Mouse (Mus musculus) midbrain, embryonic 13.5 days (tissue): ENCODE measurements at regions not wholly inside any gene's neighbourhood (a gene's known extent, or its start where the extent isn't known, plus 50 kb on each side); places are given as distances from the start of the nearest gene placed in this dataset.
"Not testable (repeated sequence)": the region's sequence is repeated elsewhere in the genome, so short reads cannot be mapped to it uniquely, and the experiment has no call there.

Experiments
- ATAC-seq: fragments of 200-750 bp; cut with Nextera tagmentation; 2 replicates; pipeline ENCODE4 v1.8.0; 2017; ENCODE audit warnings: mild to moderate bottlenecking, moderate TSS enrichment, moderate library complexity
- H3K27ac ChIP-seq: fragments of 300-500 bp; sonication (generic); 2 replicates; pipeline ENCODE4 v1.5.1; 2015; ENCODE audit warnings: inconsistent platforms, mild to moderate bottlenecking, moderate library complexity
- H3K27me3 ChIP-seq: fragments of 300-500 bp; sonication (generic); 2 replicates; pipeline ENCODE4 v1.6.1; 2015; ENCODE audit warnings: mild to moderate bottlenecking, inconsistent platforms
- H3K36me3 ChIP-seq: fragments of 300-500 bp; sonication (generic); 2 replicates; pipeline ENCODE4 v1.6.1; 2015; ENCODE audit warnings: mild to moderate bottlenecking, inconsistent platforms
- H3K4me1 ChIP-seq: fragments of 300-500 bp; sonication (generic); replicated peaks from 2 replicates; pipeline ENCODE4 v1.6.1; 2015; ENCODE audit warnings: inconsistent platforms
- H3K4me2 ChIP-seq: fragments of 300-500 bp; sonication (generic); replicated peaks from 2 replicates; pipeline ENCODE4 v1.6.1; 2015; ENCODE audit warnings: moderate library complexity, mild to moderate bottlenecking, inconsistent platforms
- H3K4me3 ChIP-seq: fragments of 300-500 bp; sonication (generic); replicated peaks from 2 replicates; pipeline ENCODE4 v1.5.1; 2015; ENCODE audit warnings: mild to moderate bottlenecking, inconsistent platforms
- H3K9ac ChIP-seq: fragments of 300-500 bp; sonication (generic); replicated peaks from 2 replicates; pipeline ENCODE4 v1.6.1; 2015; ENCODE audit warnings: mild to moderate bottlenecking, inconsistent platforms
- H3K9me3 ChIP-seq: fragments of 300-500 bp; sonication (generic); 2 replicates; pipeline ENCODE4 v1.6.1; 2016; ENCODE audit warnings: mild to moderate bottlenecking, inconsistent platforms
- WGBS: fragments of 180-500 bp; shearing (Covaris S2); methylation state at CpG from one replicate; pipeline ENCODE4 v1.1.7; 2015; 5-methylcytosine and 5-hydroxymethylcytosine counted together

DNA sequence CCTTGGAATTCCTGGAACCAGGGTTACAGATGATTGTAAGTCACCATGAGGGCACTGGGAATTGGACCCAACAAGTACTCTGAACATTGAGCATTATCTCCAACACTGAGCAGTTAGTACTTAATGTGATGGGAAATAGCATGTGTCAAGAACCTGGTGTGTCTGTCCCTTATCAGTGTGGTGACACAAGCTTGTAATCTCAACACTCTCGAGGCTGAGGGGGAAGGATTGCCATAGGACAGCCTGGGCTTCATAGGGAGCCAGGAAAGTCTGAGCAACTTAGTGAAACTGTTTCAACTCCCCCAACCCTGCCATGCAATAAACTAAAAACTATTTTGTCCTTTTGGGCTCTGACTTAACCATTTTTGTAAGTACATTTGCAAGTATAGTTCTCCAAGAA, 100.0 kb downstream of the Wdr20rt start:
- Histone ChIP-seq H3K36me3 (no peaks in the 10 kb centered on the region), H3K9me3 (no peaks in the 10 kb centered on the region), H3K4me2 (no peak overlapping the region), H3K27ac (no peak overlapping the region), H3K4me3 (no peak overlapping the region), H3K4me1 (no peaks in the 10 kb centered on the region), H3K27me3 (no peaks in the 10 kb centered on the region), H3K9ac (no peak overlapping the region)
- no peak for ATAC-seq
- 74% methylated on average over 1 of the region's 1 CpGs for WGBS

DNA sequence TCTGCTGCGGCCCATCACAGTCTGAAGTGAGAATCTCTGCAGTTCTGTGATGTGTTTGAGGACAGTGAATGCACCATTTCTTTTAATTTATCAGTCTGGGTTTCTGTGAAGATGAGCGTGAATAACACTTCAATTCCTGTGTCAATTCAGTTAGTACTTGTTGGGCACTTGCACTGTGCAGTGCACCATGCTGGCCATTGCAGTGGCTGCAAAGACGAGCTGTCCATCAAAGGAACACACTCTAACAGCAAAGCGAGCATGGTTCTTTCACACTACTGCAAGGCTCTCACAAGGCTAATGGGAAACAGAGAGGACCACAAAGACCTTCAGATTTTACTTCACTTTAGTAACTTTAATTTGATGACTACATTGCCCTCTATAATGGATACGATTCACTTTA, 103.2 kb downstream of the Wdr20rt start:
- Histone ChIP-seq H3K4me2 (no peak overlapping the region), H3K4me1 (no peaks in the 10 kb centered on the region), H3K27ac (no peak overlapping the region), H3K27me3 (no peaks in the 10 kb centered on the region), H3K9ac (no peak overlapping the region), H3K9me3 (no peaks in the 10 kb centered on the region), H3K36me3 (no peaks in the 10 kb centered on the region), H3K4me3 (no peak overlapping the region)
- no peak for ATAC-seq
- 81% methylated on average over 5 of the region's 5 CpGs for WGBS

DNA sequence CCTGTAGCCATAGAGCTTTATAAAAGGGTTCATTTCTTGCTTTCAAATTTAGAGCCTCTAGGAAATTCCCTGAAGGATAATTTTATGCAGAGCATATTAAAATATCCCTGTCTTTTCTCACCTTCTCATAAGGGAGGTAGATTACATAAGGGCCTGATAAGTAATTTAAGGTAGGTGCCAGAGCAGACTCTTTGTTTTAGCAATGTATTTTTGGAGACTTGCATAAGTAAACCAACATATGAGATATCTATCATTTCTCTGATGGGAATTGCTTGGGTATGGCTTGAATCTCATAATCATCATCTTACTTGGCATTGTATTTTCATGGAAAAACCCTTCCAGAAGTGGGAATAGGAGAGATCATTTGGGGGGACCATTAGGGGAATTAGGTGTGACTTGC, 104.4 kb downstream of the Wdr20rt start:
- Histone ChIP-seq H3K9me3 (no peaks in the 10 kb centered on the region), H3K9ac (no peak overlapping the region), H3K4me1 (no peaks in the 10 kb centered on the region), H3K27me3 (no peaks in the 10 kb centered on the region), H3K27ac (no peak overlapping the region), H3K4me3 (no peak overlapping the region), H3K4me2 (no peak overlapping the region), H3K36me3 (no peaks in the 10 kb centered on the region)
- ATAC-seq, result no peak

- WGBS, result 63% methylated on average over 2 of the region's 2 CpGs
- no peak overlapping the region for H3K9ac ChIP-seq
Measured at GRCm38 (mm10) chr12:65340009-65340408, 114.7 kb downstream of the Wdr20rt start.

GRCm38 (mm10) chr12:65347251-65347650, 121.9 kb downstream of the Wdr20rt start:
- ATAC-seq, result no peak
- H3K4me1 ChIP-seq, result peaks cover 6% of the 10 kb centered on the region
- no peaks in the 10 kb centered on the region for H3K36me3 ChIP-seq
- H3K4me2 ChIP-seq, result no peak overlapping the region
- 51% methylated on average over 1 of the region's 1 CpGs for WGBS
- no peaks in the 10 kb centered on the region for H3K27me3 ChIP-seq
- H3K9ac ChIP-seq, result no peak overlapping the region
- H3K4me3 ChIP-seq, result no peak overlapping the region
- H3K27ac ChIP-seq, result no peak overlapping the region
- no peaks in the 10 kb centered on the region for H3K9me3 ChIP-seq

More at GRCm38 (mm10) chr12:65340009-65340408, 114.7 kb downstream of the Wdr20rt start:
- Histone ChIP-seq H3K4me2 (no peak overlapping the region), H3K36me3 (no peaks in the 10 kb centered on the region), H3K4me1 (no peaks in the 10 kb centered on the region), H3K27me3 (no peaks in the 10 kb centered on the region), H3K4me3 (no peak overlapping the region), H3K9me3 (no peaks in the 10 kb centered on the region), H3K27ac (no peak overlapping the region)
- ATAC-seq, result no peak

- WGBS, result 67% methylated on average over 4 of the region's 4 CpGs
- H3K9me3 ChIP-seq, result no peaks in the 10 kb centered on the region
- H3K9ac ChIP-seq, result no peak overlapping the region
- peaks cover 6% of the 10 kb centered on the region for H3K4me1 ChIP-seq
- H3K4me3 ChIP-seq, result no peak overlapping the region
- H3K27ac ChIP-seq, result no peak overlapping the region
- H3K27me3 ChIP-seq, result no peaks in the 10 kb centered on the region
- no peaks in the 10 kb centered on the region for H3K36me3 ChIP-seq
- H3K4me2 ChIP-seq, result no peak overlapping the region
- ATAC-seq, result peak; percentile 48; the same call in 1 of the 2 replicates
Measured at GRCm38 (mm10) chr12:65349535-65349934, 124.2 kb downstream of the Wdr20rt start.

DNA sequence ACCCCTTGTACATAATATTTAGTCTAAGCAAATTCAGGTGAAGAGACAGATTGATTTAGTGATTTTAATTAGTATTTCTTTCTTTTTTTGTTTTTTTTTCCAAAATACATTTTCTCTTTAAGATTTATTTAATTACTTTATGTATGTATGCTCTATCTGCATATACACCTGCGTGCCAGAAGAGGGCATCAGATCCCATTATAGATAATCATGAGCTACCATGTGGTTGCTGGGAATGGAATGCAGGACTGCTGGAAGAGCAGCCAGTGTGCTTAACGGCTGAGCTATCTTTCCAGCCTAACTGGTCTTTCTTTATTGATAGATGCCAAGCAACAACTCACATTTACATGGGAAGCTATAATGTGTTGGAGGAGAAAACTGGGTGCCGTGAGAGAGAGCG, 138.9 kb downstream of the Wdr20rt start:
- H3K9ac ChIP-seq, result no peak overlapping the region
- 65% methylated on average over 4 of the region's 4 CpGs for WGBS

DNA sequence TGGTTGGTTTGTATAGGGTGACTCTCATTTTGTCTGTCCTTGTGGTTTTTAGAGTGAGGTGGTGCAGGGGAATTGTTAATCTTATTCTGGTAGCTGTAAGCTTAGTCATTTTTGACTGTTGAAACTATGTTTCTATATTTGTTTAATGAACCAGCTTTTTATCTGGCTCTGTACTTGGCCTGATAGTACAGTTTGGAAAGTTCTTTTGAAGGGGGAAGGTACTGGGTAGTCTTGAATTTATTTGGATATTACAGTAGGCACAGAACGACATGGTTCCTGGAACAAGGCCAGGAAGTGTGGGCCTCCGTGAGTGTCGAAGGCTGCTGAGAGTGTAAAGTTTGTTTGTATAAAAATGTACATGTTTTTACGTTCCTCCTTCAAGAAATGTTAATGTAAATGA, 142.0 kb downstream of the Wdr20rt start:
- Histone ChIP-seq H3K9me3 (no peaks in the 10 kb centered on the region), H3K4me2 (no peak overlapping the region), H3K27ac (no peak overlapping the region), H3K4me1 (no peaks in the 10 kb centered on the region), H3K9ac (no peak overlapping the region), H3K27me3 (no peaks in the 10 kb centered on the region), H3K36me3 (no peaks in the 10 kb centered on the region), H3K4me3 (no peak overlapping the region)
- WGBS, result 81% methylated on average over 4 of the region's 4 CpGs
- no peak for ATAC-seq

More for the DNA sequence above, 138.9 kb downstream of the Wdr20rt start:
- H3K4me3 ChIP-seq, result no peak overlapping the region
- H3K36me3 ChIP-seq, result no peaks in the 10 kb centered on the region
- no peak overlapping the region for H3K27ac ChIP-seq
- H3K4me2 ChIP-seq, result no peak overlapping the region
- no peaks in the 10 kb centered on the region for H3K9me3 ChIP-seq
- no peaks in the 10 kb centered on the region for H3K4me1 ChIP-seq
- ATAC-seq, result no peak
- no peaks in the 10 kb centered on the region for H3K27me3 ChIP-seq

DNA sequence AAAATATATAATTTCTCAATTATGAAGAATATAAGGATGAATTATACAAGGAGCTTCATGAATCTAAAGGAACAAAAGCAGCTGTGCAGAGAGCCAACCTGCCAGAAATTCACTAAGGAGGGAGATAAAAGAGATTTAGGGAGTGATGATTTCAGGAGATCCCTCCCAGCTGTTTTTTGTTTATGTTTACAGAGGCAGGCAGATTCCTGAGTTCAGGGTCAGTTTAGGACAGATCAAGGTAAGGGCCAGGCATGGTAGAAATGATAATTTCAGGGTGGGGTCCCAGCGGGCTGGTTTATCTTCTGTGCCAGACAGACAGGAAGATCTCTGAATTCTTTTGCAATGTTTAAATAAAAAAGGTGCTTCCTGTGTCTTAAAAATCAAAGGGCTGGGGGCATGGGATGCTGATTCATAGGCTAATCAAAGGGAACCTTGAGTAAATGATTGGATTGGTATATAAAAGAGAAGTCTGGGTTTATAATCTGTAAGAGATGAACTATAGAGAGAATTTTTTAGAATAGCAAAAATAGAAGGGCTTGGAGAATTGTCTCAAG, 142.6 kb downstream of the Wdr20rt start:
- no peaks in the 10 kb centered on the region for H3K4me1 ChIP-seq
- no peak overlapping the region for H3K27ac ChIP-seq
- WGBS, result 89% methylated on average over 1 of the region's 1 CpGs
- no peak for ATAC-seq
- no peaks in the 10 kb centered on the region for H3K36me3 ChIP-seq
- no peak overlapping the region for H3K4me3 ChIP-seq
- H3K27me3 ChIP-seq, result no peaks in the 10 kb centered on the region
- H3K9me3 ChIP-seq, result no peaks in the 10 kb centered on the region
- no peak overlapping the region for H3K9ac ChIP-seq
- no peak overlapping the region for H3K4me2 ChIP-seq

DNA sequence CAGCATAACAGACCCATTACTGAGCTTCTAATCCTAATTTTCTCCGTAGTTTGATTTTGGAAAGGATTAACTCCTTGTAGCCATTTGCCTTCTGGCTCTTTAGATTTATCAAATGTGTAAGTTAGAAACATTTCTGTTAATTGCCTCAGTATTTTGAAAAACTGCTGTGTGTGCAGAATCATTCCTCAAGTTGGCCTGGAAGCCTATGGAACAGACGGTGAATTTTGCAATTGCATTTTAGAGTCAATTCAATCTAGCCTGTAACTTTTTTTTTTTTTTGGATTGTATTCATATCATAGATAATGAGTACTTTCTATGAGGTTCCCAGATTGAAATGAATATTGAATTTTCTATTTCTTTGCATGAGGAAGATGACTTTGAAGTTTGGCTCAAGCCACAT, 146.3 kb downstream of the Wdr20rt start:
- Histone ChIP-seq H3K9ac (no peak overlapping the region), H3K9me3 (no peaks in the 10 kb centered on the region), H3K27ac (no peak overlapping the region), H3K4me3 (no peak overlapping the region), H3K27me3 (no peaks in the 10 kb centered on the region), H3K4me2 (no peak overlapping the region), H3K4me1 (no peaks in the 10 kb centered on the region), H3K36me3 (no peaks in the 10 kb centered on the region)
- WGBS, result 84% methylated on average over 2 of the region's 2 CpGs
- no peak for ATAC-seq

GRCm38 (mm10) chr12:65379321-65379720, 154.0 kb downstream of the Wdr20rt start:
- H3K9ac ChIP-seq, result no peak overlapping the region
- no peak for ATAC-seq
- WGBS, result 100% methylated on average over 1 of the region's 1 CpGs

DNA sequence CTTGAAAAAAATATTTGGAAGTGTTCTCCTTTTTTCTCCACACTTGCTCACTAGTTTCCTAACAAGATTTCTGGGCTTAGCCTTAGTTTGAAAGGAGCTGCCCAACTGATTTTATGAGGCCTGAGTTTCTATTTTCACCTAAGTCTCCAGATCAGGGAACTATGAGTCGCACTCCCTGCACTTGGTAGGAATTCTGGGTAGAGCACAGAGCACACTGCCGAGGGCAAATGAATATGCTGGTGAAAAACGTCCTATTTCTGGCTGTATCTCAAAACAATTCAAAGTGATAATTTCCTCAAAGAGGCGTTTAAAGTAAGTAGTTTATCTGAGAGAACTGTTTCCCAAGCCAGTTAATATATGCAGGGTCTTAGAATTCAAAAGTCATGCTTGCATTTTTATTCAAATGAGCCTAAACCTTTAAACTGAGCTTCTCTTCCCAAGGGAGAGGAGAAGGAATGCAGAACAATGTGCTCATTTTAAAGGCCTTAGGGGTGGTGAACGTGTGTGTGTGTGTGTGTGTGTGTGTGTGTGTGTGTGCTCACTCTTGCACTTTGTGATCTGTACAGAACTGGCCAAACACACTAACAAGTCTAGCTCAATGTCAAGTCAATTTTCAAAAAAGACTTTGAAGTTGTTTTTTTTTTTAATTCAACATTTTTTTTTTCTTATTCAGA, 156.9 kb downstream of the Wdr20rt start:
- Histone ChIP-seq H3K36me3 (no peaks in the 10 kb centered on the region), H3K9me3 (no peaks in the 10 kb centered on the region), H3K27me3 (no peaks in the 10 kb centered on the region), H3K9ac (no peak overlapping the region), H3K4me1 (peaks cover 12% of the 10 kb centered on the region), H3K4me3 (no peak overlapping the region), H3K4me2 (no peak overlapping the region), H3K27ac (0 out of 2 replicates have a peak overlapping the region, but pooled peaks have one; percentile 26)
- WGBS, result 18% methylated on average over 5 of the region's 5 CpGs
- peak; percentile 93 for ATAC-seq

More at GRCm38 (mm10) chr12:65379321-65379720, 154.0 kb downstream of the Wdr20rt start:
- H3K4me1 ChIP-seq, result peaks cover 12% of the 10 kb centered on the region
- no peaks in the 10 kb centered on the region for H3K27me3 ChIP-seq
- H3K36me3 ChIP-seq, result no peaks in the 10 kb centered on the region
- H3K4me2 ChIP-seq, result no peak overlapping the region
- H3K4me3 ChIP-seq, result no peak overlapping the region
- no peaks in the 10 kb centered on the region for H3K9me3 ChIP-seq
- no peak overlapping the region for H3K27ac ChIP-seq

GRCm38 (mm10) chr12:65382796-65383195, 157.5 kb downstream of the Wdr20rt start:
- not testable (repeated sequence) for H3K36me3 ChIP-seq, H3K4me3 ChIP-seq, H3K4me2 ChIP-seq, H3K27ac ChIP-seq, H3K27me3 ChIP-seq, H3K9ac ChIP-seq, H3K9me3 ChIP-seq
- ATAC-seq, result peak; percentile 74
- peaks cover 12% of the 10 kb centered on the region for H3K4me1 ChIP-seq
- 84% methylated on average over 11 of the region's 11 CpGs for WGBS
